Mouse (Mus musculus) liver, embryonic 14 days (tissue): ENCODE data around the gene Lpxn. TPM values are rescaled to one million over a fixed set of nuclear protein-coding genes. Genes with fewer than 3 reads are reported as not detected.

Source experiments
- polyA plus RNA-seq: library from polyadenylated mRNA; depleted of rRNA; stranded (reverse); fragments of >200 nt; gene quantifications from 2 replicates; pipeline ENCODE4 v1.2.3, GENCODE M21; 2012; rRNA removed

Gene Lpxn
- 1.1 and 1.9 TPM in 2 replicates for polyA plus RNA-seq

GRCm38 (mm10) chr19:12795511-12796327 is at the start of gene Lpxn, which contains the start of gene Zfp91:
Gene Lpxn (plus strand): TSS chr19:12796193.
Gene Zfp91 (minus strand): TSS chr19:12796126.

GRCm38 (mm10) chr19:12765308-12765707 is 30.7 kb upstream of the Lpxn start, which contains the start of gene Cntf:
Gene Cntf (minus strand): TSS chr19:12765632.

GRCm38 (mm10) chr19:12846382-12846781 is 50.4 kb downstream of the Lpxn start, which contains the start of gene Gm5244:
Gene Gm5244 (plus strand): TSS chr19:12846682.

DNA sequence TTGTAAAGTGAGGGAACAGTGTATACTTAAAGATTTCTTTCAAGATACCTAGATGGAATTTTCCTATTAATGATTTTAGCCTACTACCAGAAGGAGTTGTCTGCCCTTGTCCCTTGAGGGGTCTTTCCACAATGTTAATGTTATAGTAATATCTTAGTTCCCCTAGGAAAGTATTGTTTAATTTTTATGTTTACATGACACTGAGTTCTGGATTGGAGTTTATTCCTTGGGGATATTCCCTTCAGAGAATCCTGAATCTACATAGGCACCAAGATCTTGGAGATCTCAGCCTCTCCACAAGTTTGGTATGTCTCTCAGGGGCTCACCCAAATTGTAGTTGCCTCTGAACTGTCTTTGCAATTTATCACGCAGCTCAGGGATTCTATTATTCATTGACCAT is 61.0 kb downstream of the Lpxn start, which contains the start of gene Olfr1444:
TSS of gene Olfr1444 (plus strand) at position 301 of the 400 bp plus-strand sequence.

Other genes with a start within 250 kb of the Lpxn start
- 1.4 and 2.0 TPM in 2 replicates for gene Gm4952, start 196.2 kb upstream of the Lpxn start, polyA plus RNA-seq
- 0.16 and 0.18 TPM in 2 replicates for gene Glyat, start 162.9 kb upstream of the Lpxn start, polyA plus RNA-seq
- not detected in 2 replicates for gene Olfr1442, start 125.8 kb upstream of the Lpxn start, polyA plus RNA-seq
- not detected in 2 replicates for gene Olfr1443, start 118.1 kb upstream of the Lpxn start, polyA plus RNA-seq
- 1.8 and 2.5 TPM in 2 replicates for gene Keg1, start 100.4 kb upstream of the Lpxn start, polyA plus RNA-seq
- gene Cntf, start 30.6 kb upstream of the Lpxn start, polyA plus RNA-seq = 1.8 and 2.0 TPM in 2 replicates
- 14.2 and 16.3 TPM in 2 replicates for gene Zfp91, start 67 bp upstream of the Lpxn start, polyA plus RNA-seq
- not detected in 2 replicates for gene Gm5244, start 50.5 kb downstream of the Lpxn start, polyA plus RNA-seq
- not detected in 2 replicates for gene Olfr1444, start 61.1 kb downstream of the Lpxn start, polyA plus RNA-seq
- gene Olfr1445, start 87.7 kb downstream of the Lpxn start, polyA plus RNA-seq = not detected in 2 replicates
- not detected in 2 replicates for gene Olfr1446, start 97.3 kb downstream of the Lpxn start, polyA plus RNA-seq
- not detected in 2 replicates for gene Olfr1447, start 107.5 kb downstream of the Lpxn start, polyA plus RNA-seq
- not detected in 2 replicates for gene Olfr1448, start 128.2 kb downstream of the Lpxn start, polyA plus RNA-seq
- gene Olfr1449, start 134.6 kb downstream of the Lpxn start, polyA plus RNA-seq = not detected in 2 replicates
- not detected in 2 replicates for gene Olfr1450, start 154.1 kb downstream of the Lpxn start, polyA plus RNA-seq
- gene Olfr1451, start 198.8 kb downstream of the Lpxn start, polyA plus RNA-seq = not detected in 2 replicates
- gene Olfr1453, start 232.1 kb downstream of the Lpxn start, polyA plus RNA-seq = not detected in 2 replicates